Mouse (Mus musculus) heart, postnatal 0 days (tissue): ENCODE data around the gene Tnip2. TPM values are rescaled to one million over a fixed set of nuclear protein-coding genes. Genes with fewer than 3 reads are reported as not detected.

Source experiments
- ATAC-seq: fragments of 200-750 bp; cut with Nextera tagmentation; 2 replicates; pipeline ENCODE4 v1.8.0; 2017; ENCODE audit warnings: low read depth, moderate number of reproducible peaks, moderate library complexity; ENCODE audit not compliant: insufficient read depth
- DNase-seq: peaks from one replicate; pipeline ENCODE4 v3.0.0-alpha.2; 2016; ENCODE audit warnings: low spot score
- H3K27ac ChIP-seq: fragments of 300-500 bp; sonication (generic); 2 replicates; pipeline ENCODE4 v1.5.1; 2014; ENCODE audit warnings: low read depth, mild to moderate bottlenecking
- H3K27me3 ChIP-seq: fragments of 300-500 bp; sonication (generic); 2 replicates; pipeline ENCODE4 v1.6.1; 2014; ENCODE audit warnings: low read length, mixed read lengths; ENCODE audit not compliant: control insufficient read depth, insufficient read depth
- H3K36me3 ChIP-seq: fragments of 300-500 bp; sonication (generic); replicated peaks from 2 replicates; pipeline ENCODE4 v1.6.1; 2014; ENCODE audit warnings: low read length, mixed read lengths; ENCODE audit not compliant: control insufficient read depth, insufficient read depth
- H3K4me1 ChIP-seq: fragments of 300-500 bp; sonication (generic); 2 replicates; pipeline ENCODE4 v1.6.1; 2014; ENCODE audit warnings: antibody characterized with exemption; ENCODE audit not compliant: control insufficient read depth, insufficient read depth
- H3K4me2 ChIP-seq: fragments of 300-500 bp; sonication (generic); 2 replicates; pipeline ENCODE4 v1.6.1; 2014; ENCODE audit warnings: low read depth, mild to moderate bottlenecking, low read length, moderate library complexity
- H3K4me3 ChIP-seq: fragments of 300-500 bp; sonication (generic); 2 replicates; pipeline ENCODE4 v1.5.1; 2014; ENCODE audit warnings: low read depth, low read length
- H3K9ac ChIP-seq: fragments of 300-500 bp; sonication (generic); replicated peaks from 2 replicates; pipeline ENCODE4 v1.6.1; 2014; ENCODE audit warnings: low read depth, low read length, mixed read lengths
- H3K9me3 ChIP-seq: fragments of 300-500 bp; sonication (generic); replicated peaks from 2 replicates; pipeline ENCODE4 v1.6.1; 2016; ENCODE audit warnings: low read length; ENCODE audit not compliant: control insufficient read depth
- CTCF ChIP-seq: IDR thresholded peaks from 2 replicates; pipeline ENCODE4 v1.5.1; 2016; ENCODE audit warnings: antibody characterized with exemption, control low read depth, low read depth
- EP300 ChIP-seq: IDR thresholded peaks from 2 replicates; pipeline ENCODE4 v1.6.1; 2016; ENCODE audit warnings: antibody characterized with exemption, low read depth
- WGBS: fragments of 180-500 bp; shearing (Covaris S2); extraction: QIAGEN DNeasy Blood & Tissue Kit; methylation state at CpG from one replicate; pipeline ENCODE4 v1.1.7; 2014; 5-methylcytosine and 5-hydroxymethylcytosine counted together
- polyA plus RNA-seq: library from polyadenylated mRNA; unstranded; fragments of >200 nt; fragmentation: Nextera tagmentation; extraction: Ambion mirVana; gene quantifications from 2 replicates; pipeline ENCODE4 v1.2.1, GENCODE M21; 2015
- total RNA-seq: library from RNA; depleted of rRNA; stranded (reverse); fragments of >200 nt; gene quantifications from 2 replicates; pipeline ENCODE4 v1.2.3, GENCODE M21; 2014; ENCODE audit warnings: low replicate concordance

The Tnip2 gene
- total and polyA plus RNA-seq, 2 experiments from 2014 or later: 11.9 TPM

DNA sequence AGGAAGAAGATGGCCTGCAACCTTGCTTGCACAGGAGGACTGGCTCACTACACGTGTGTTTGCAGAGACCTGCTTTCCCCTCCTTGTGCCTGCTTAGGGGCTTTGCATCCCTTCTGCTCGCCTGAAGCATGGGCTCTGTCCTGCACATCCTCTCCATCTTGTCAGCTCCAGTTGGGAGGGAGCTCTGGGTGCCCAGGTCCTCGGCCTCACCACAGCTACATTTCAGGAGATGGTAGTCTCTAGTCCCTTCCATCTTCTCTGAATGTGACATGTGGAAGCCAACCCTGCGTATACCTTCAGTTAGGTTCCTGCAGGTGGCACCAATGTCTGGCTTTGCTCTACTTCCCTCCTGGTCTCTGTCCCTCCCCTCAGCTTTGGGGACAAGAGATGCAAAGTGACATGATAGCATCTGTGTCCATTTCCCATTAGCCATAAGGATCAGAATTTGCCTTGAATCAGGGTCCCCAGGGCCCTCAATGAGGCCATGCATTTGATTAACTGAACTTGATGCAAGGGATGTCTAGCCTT is 10.2 kb upstream of the Tnip2 start:
- ATAC-seq (no peak), DNase-seq (no peak)
- H3K9ac ChIP-seq: no peak overlapping the region
- WGBS: 72% methylated on average over 4 of the region's 4 CpGs
- no peaks in the 10 kb centered on the region for H3K36me3 ChIP-seq
- peaks cover 3% of the 10 kb centered on the region; the same call in 1 of the 2 replicates for H3K27me3 ChIP-seq
- no peak for TF ChIP-seq EP300
- TF ChIP-seq CTCF: no peak
- H3K4me3 ChIP-seq: no peak overlapping the region
- no peak overlapping the region for H3K27ac ChIP-seq
- H3K4me1 ChIP-seq: peaks cover 12% of the 10 kb centered on the region
- no peaks in the 10 kb centered on the region for H3K9me3 ChIP-seq
- H3K4me2 ChIP-seq: no peak overlapping the region

GRCm38 (mm10) chr5:34521337-34521736 is 7.5 kb upstream of the Tnip2 start:
- no peak for ATAC-seq
- Histone ChIP-seq H3K4me2 (no peak overlapping the region), H3K9me3 (no peaks in the 10 kb centered on the region), H3K4me1 (peaks cover 12% of the 10 kb centered on the region), H3K27me3 (no peaks in the 10 kb centered on the region), H3K4me3 (no peak overlapping the region), H3K27ac (no peak overlapping the region), H3K9ac (no peak overlapping the region), H3K36me3 (no peaks in the 10 kb centered on the region)
- TF ChIP-seq EP300 (no peak), CTCF (no peak)
- 62% methylated on average over 3 of the region's 3 CpGs for WGBS
- no peak for DNase-seq

GRCm38 (mm10) chr5:34520458-34521209 is 6.8 kb upstream of the Tnip2 start:
- no peak overlapping the region for H3K4me2 ChIP-seq
- TF ChIP-seq CTCF (no peak), EP300 (no peak)
- no peak overlapping the region for H3K4me3 ChIP-seq

DNA sequence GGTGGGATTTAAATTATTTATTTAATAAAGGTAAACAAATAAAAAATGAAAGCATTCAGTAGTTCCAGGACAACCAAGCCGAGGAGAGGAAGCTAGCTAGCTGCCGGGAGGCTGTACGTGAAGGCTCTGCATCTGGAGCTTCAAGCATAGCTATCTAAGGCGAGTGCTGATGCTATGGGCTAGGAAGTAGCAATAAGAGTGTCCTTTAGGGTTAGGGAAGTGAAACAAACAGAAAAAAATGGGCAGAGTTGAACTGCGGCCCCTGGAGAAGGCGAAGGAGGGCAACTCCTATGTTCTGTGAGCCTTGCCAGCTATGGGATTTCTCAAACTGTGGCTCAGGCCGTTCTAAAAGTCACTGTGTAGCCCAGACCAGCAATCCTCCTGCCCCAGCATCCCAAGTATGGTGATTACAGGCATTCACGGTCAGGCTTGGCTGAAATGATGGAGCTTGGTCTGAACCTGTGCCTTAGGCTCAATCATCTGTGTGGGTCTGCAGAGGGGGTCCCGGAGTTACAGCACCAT is 5.7 kb upstream of the Tnip2 start:
- Histone ChIP-seq H3K27ac (no peak overlapping the region), H3K4me1 (peaks cover 12% of the 10 kb centered on the region), H3K27me3 (no peaks in the 10 kb centered on the region), H3K9ac (no peak overlapping the region), H3K4me2 (no peak overlapping the region), H3K4me3 (no peak overlapping the region), H3K9me3 (no peaks in the 10 kb centered on the region), H3K36me3 (no peaks in the 10 kb centered on the region)
- DNase-seq (no peak), ATAC-seq (no peak)
- WGBS: 83% methylated on average over 9 of the region's 9 CpGs
- no peak for TF ChIP-seq EP300
- TF ChIP-seq CTCF: no peak

More at GRCm38 (mm10) chr5:34520458-34521209, 6.8 kb upstream of the Tnip2 start:
- Histone ChIP-seq H3K9me3 (no peaks in the 10 kb centered on the region), H3K4me1 (peaks cover 12% of the 10 kb centered on the region), H3K27ac (no peak overlapping the region), H3K27me3 (no peaks in the 10 kb centered on the region), H3K36me3 (no peaks in the 10 kb centered on the region), H3K9ac (no peak overlapping the region)
- ATAC-seq: no peak
- WGBS: 28% methylated on average over 11 of the region's 11 CpGs
- no peak for DNase-seq

- no peaks in the 10 kb centered on the region for H3K9me3 ChIP-seq
- no peak overlapping the region for H3K9ac ChIP-seq
- no peak overlapping the region for H3K27ac ChIP-seq
- DNase-seq (peak; percentile 65), ATAC-seq (no peak; the same call in 1 of the 2 replicates)
- WGBS: 23% methylated on average over 3 of the region's 3 CpGs
- TF ChIP-seq CTCF: peak; percentile 92
- TF ChIP-seq EP300: no peak
- H3K4me3 ChIP-seq: no peak overlapping the region
- peaks cover 17% of the 10 kb centered on the region for H3K4me1 ChIP-seq
- H3K36me3 ChIP-seq: no peaks in the 10 kb centered on the region
- H3K4me2 ChIP-seq: no peak overlapping the region
- no peaks in the 10 kb centered on the region for H3K27me3 ChIP-seq
These were observed 4.1 kb upstream of the Tnip2 start for GRCm38 (mm10) chr5:34517913-34518312.
